Mouse (Mus musculus) hindbrain, embryonic 14.5 days (tissue): ENCODE data around the gene Trappc4. TPM values are rescaled to one million over a fixed set of nuclear protein-coding genes. Genes with fewer than 3 reads are reported as not detected.
A peak's percentile ranks its signal among the peaks of the same experiment; 100 is the strongest.
"Not testable (repeated sequence)": the region's sequence is repeated elsewhere in the genome, so short reads cannot be mapped to it uniquely, and the experiment has no call there.

ENCODE experiments used
- ATAC-seq: fragments of 200-750 bp; cut with Nextera tagmentation; 2 replicates; pipeline ENCODE4 v1.8.0; 2017; ENCODE audit warnings: moderate number of reproducible peaks, mild to moderate bottlenecking, moderate TSS enrichment, moderate library complexity; ENCODE audit not compliant: low FRiP score
- DNase-seq: peaks from one replicate; pipeline ENCODE4 v3.0.0-alpha.2; 2015; ENCODE audit warnings: low spot score
- H3K27ac ChIP-seq: fragments of 300-500 bp; sonication (generic); 2 replicates; pipeline ENCODE4 v1.5.1; 2014; ENCODE audit warnings: mild to moderate bottlenecking, moderate library complexity
- H3K27me3 ChIP-seq: fragments of 300-500 bp; sonication (generic); 2 replicates; pipeline ENCODE4 v1.6.1; 2014; ENCODE audit warnings: mild to moderate bottlenecking, low read length, mixed read lengths; ENCODE audit not compliant: control insufficient read depth, insufficient read depth
- H3K36me3 ChIP-seq: fragments of 300-500 bp; sonication (generic); replicated peaks from 2 replicates; pipeline ENCODE4 v1.6.1; 2014; ENCODE audit not compliant: control insufficient read depth, insufficient read depth
- H3K4me1 ChIP-seq: fragments of 300-500 bp; sonication (generic); replicated peaks from 2 replicates; pipeline ENCODE4 v1.6.1; 2014; ENCODE audit warnings: antibody characterized with exemption, low read length, mixed read lengths; ENCODE audit not compliant: control insufficient read depth, insufficient read depth
- H3K4me2 ChIP-seq: fragments of 300-500 bp; sonication (generic); replicated peaks from 2 replicates; pipeline ENCODE4 v1.6.1; 2014; ENCODE audit warnings: mild to moderate bottlenecking, moderate library complexity
- H3K4me3 ChIP-seq: fragments of 300-500 bp; sonication (generic); replicated peaks from 2 replicates; pipeline ENCODE4 v1.5.1; 2014; ENCODE audit warnings: mild to moderate bottlenecking, low read length
- H3K9ac ChIP-seq: fragments of 300-500 bp; sonication (generic); 2 replicates; pipeline ENCODE4 v1.6.1; 2014
- H3K9me3 ChIP-seq: fragments of 300-500 bp; sonication (generic); 2 replicates; pipeline ENCODE4 v1.6.1; 2016; ENCODE audit warnings: low read length; ENCODE audit not compliant: control insufficient read depth
- WGBS: fragments of 180-500 bp; shearing (Covaris S2); extraction: QIAGEN DNeasy Blood & Tissue Kit; methylation state at CpG from one replicate; pipeline ENCODE4 v1.1.7; 2014; 5-methylcytosine and 5-hydroxymethylcytosine counted together
- polyA plus RNA-seq: library from polyadenylated mRNA; unstranded; fragments of >200 nt; fragmentation: Nextera tagmentation; extraction: Ambion mirVana; gene quantifications from 2 replicates; pipeline ENCODE4 v1.2.1, GENCODE M21; 2014

Gene Trappc4
- polyA plus RNA-seq, 1 experiment from 2014 or later, result 299 TPM

DNA sequence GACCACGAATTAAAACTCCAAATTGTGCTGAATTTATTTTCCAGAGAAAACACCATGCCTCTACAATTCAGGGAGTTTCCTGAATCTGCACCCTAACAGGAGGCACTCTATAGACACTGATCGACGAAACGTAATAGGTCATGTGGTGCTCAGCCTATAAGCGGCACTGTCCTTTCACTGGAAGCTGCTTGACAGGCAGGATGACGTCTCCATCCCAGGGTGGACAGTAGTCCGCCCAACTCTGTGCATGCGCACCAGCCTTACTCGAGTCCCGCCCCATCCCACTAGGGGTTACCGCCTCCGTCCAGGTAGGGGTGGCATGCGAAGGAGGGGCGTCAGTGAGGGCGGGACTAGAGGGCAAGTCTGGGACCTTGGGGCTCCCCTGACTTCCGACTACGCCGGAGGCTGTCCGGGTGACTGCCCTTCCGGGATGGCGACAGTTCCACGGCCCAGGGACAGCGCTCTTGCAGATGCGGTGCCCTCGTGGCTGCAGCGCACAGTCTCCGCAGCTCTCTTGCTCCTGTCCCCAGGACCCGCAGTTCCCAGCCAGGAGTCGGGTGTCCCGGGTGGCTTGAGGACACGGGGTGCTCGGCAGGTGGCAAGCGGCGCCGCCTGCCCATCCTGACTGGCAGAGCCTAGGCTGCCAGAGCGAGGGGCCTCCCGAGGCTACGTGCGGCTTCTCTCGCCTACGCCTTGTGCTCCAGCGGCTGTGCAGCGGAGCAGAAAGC is 10.6 kb downstream of the Trappc4 start, which contains the start of gene Slc37a4:
Slc37a4 (plus strand) TSS at position 169 of the 728 bp plus-strand sequence.
- Histone ChIP-seq H3K9ac (peak within 1 kb of the TSS; percentile 84), H3K36me3 (peaks cover 41% of the 10 kb centered on the region), H3K27ac (peak within 1 kb of the TSS; percentile 91), H3K27me3 (no peaks in the 10 kb centered on the region), H3K4me3 (peak within 1 kb of the TSS; percentile 78), H3K4me1 (peaks cover 19% of the 10 kb centered on the region), H3K4me2 (peak within 1 kb of the TSS; percentile 91), H3K9me3 (no peaks in the 10 kb centered on the region)
- 0% methylated on average over 43 of the region's 43 CpGs for WGBS
- DNase-seq (peak; percentile 87), ATAC-seq (peak; percentile 98)

DNA sequence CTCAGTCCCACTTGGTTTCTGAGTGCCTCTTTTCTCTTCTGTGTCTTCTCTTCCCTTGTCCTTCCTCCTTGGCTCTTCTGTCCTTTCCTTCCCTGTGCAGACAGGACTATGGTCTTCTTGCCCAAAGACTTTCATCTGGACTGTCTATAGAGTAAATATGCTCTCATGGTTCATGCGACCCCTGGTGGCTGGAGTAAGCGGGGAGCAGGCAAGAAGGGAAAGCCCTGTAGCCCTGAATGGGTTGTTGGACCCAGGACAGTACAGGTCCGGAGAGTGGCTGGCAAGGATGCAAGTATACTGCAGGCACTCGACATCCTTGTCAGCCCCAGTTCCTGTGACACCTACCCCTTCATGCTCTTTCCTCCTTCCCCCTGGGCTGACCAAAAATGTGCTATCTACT is 15.9 kb downstream of the Trappc4 start:
- H3K36me3 ChIP-seq, result peaks cover 60% of the 10 kb centered on the region
- no peak overlapping the region for H3K4me2 ChIP-seq
- H3K9ac ChIP-seq, result no peak overlapping the region
- H3K27ac ChIP-seq, result no peak overlapping the region
- no peak overlapping the region for H3K4me3 ChIP-seq
- DNase-seq (peak; percentile 74), ATAC-seq (0 out of 2 replicates have a peak, but pooled peaks have one; percentile 22)
- no peaks in the 10 kb centered on the region for H3K9me3 ChIP-seq
- WGBS, result 36% methylated on average over 4 of the region's 4 CpGs
- no peaks in the 10 kb centered on the region for H3K27me3 ChIP-seq
- H3K4me1 ChIP-seq, result no peaks in the 10 kb centered on the region

DNA sequence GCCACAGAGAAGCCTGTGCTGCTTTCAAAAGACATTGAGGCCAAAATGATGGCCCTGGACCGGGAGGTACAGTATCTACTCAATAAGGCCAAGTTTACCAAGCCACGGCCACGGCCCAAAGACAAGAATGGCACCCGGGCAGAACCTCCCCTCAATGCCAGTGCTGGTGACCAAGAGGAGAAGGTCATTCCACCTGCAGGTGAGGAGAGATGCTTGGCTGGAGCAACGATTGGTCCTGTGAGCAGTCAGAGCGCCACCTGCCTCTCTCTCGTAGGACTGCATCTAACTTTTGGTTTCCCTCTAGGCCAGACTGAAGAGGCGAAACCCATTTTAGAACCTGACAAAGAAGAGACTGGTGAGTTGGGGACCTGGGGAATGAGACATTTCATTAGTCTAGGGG is 18.1 kb downstream of the Trappc4 start:
- 65% methylated on average over 8 of the region's 8 CpGs for WGBS
- Histone ChIP-seq H3K9me3 (no peaks in the 10 kb centered on the region), H3K27ac (no peak overlapping the region), H3K36me3 (peaks cover 82% of the 10 kb centered on the region), H3K4me2 (no peak overlapping the region), H3K4me1 (no peaks in the 10 kb centered on the region), H3K27me3 (no peaks in the 10 kb centered on the region), H3K4me3 (no peak overlapping the region), H3K9ac (no peak overlapping the region)
- ATAC-seq (no peak), DNase-seq (no peak)

DNA sequence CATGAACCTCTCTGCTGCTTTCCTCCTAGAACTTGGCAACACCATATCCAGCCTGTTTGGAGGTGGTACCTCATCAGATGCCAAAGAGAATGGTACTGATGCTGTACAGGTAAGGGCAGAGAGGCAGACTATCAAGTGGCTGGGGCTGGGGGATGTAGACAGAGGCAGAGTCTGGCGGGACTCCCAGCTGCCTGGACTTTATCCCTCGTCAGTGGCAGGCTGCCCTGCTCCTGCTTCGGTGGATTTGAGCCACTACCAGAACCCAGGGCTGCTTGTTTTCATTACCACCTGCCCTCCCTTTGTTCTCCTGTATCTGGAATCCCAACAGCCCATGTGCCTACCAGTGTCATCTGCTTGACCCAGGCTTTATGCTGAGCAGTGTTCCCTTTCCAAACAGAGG is 20.2 kb downstream of the Trappc4 start:
- Histone ChIP-seq H3K9me3 (no peaks in the 10 kb centered on the region), H3K9ac (no peak overlapping the region), H3K4me3 (no peak overlapping the region), H3K4me1 (no peaks in the 10 kb centered on the region), H3K4me2 (no peak overlapping the region), H3K27me3 (no peaks in the 10 kb centered on the region), H3K27ac (no peak overlapping the region), H3K36me3 (peaks cover 97% of the 10 kb centered on the region)
- ATAC-seq (no peak), DNase-seq (no peak)
- 92% methylated on average over 3 of the region's 3 CpGs for WGBS

GRCm38 (mm10) chr9:44384596-44384995 is 22.8 kb downstream of the Trappc4 start:
- no peak overlapping the region for H3K4me3 ChIP-seq
- peaks cover 89% of the 10 kb centered on the region for H3K36me3 ChIP-seq
- H3K4me2 ChIP-seq, result no peak overlapping the region
- DNase-seq (no peak), ATAC-seq (no peak)
- no peak overlapping the region for H3K9ac ChIP-seq
- peaks cover 11% of the 10 kb centered on the region for H3K4me1 ChIP-seq
- WGBS, result 93% methylated on average over 13 of the region's 13 CpGs
- no peak overlapping the region for H3K27ac ChIP-seq
- H3K9me3 ChIP-seq, result no peaks in the 10 kb centered on the region
- H3K27me3 ChIP-seq, result no peaks in the 10 kb centered on the region

- ATAC-seq (peak; percentile 31), DNase-seq (no peak)
- H3K9me3 ChIP-seq, result no peaks in the 10 kb centered on the region
- peak overlapping the region; percentile 91 for H3K4me3 ChIP-seq
- peak overlapping the region; percentile 92 for H3K9ac ChIP-seq
- peak overlapping the region; percentile 83 for H3K27ac ChIP-seq
- 12% methylated on average over 15 of the region's 15 CpGs for WGBS
- peaks cover 42% of the 10 kb centered on the region for H3K36me3 ChIP-seq
- peak overlapping the region; percentile 86 for H3K4me2 ChIP-seq
- no peaks in the 10 kb centered on the region for H3K27me3 ChIP-seq
- peaks cover 22% of the 10 kb centered on the region for H3K4me1 ChIP-seq
These were observed 27.5 kb downstream of the Trappc4 start for GRCm38 (mm10) chr9:44379862-44380261.

DNA sequence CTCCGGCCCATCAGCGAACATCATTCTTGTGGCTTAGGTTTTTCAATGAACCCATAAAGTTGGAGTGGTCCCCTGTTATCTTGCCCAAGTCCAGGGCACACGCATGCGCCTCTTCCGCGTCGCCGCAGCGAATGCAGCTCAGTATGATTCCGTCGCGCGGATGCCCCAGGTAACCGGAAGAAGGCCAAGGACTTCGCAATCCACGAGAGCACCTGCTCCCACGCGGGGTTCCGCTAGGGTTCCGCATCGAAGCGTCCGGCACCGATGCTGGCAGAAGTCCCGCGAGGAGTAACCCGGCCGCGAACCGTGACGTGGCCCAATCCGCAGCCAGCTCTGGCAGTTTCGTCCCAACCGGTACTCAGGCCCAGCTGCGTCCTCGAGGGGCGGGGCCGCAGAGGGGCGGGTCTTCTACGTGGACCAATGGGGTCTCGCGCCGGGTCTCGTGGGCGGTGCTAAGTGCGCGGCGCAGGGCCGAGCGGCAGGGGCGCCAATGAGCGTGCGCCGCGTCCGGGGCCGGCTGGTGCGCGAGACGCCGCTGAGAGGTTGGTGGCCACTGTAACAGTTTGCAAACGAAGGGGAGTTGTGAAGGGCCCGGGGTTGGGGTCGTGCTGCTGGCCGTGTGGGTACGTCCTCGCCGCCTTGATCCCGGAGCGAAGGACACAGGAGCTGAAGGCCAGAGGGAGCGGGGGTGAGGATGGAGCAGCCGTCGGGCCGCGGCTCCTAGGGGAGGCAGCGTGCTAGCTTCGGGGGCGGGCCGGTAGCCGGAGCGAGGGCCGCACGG is 28.2 kb downstream of the Trappc4 start, which contains the start of gene Hyou1:
Hyou1 (plus strand) TSS at position 437 of the 781 bp plus-strand sequence.
- under 1% methylated on average over 82 of the region's 83 CpGs for WGBS
- peak within 1 kb of the TSS; percentile 92 for H3K9ac ChIP-seq
- no peaks in the 10 kb centered on the region for H3K9me3 ChIP-seq
- H3K27ac ChIP-seq, result peak within 1 kb of the TSS; percentile 88
- DNase-seq, result peak; percentile 99
- peaks cover 35% of the 10 kb centered on the region for H3K36me3 ChIP-seq
- peak within 1 kb of the TSS; percentile 86 for H3K4me2 ChIP-seq
- peaks cover 22% of the 10 kb centered on the region for H3K4me1 ChIP-seq
- H3K27me3 ChIP-seq, result no peaks in the 10 kb centered on the region
- ATAC-seq, result peak; percentile 99
- peak within 1 kb of the TSS; percentile 91 for H3K4me3 ChIP-seq

DNA sequence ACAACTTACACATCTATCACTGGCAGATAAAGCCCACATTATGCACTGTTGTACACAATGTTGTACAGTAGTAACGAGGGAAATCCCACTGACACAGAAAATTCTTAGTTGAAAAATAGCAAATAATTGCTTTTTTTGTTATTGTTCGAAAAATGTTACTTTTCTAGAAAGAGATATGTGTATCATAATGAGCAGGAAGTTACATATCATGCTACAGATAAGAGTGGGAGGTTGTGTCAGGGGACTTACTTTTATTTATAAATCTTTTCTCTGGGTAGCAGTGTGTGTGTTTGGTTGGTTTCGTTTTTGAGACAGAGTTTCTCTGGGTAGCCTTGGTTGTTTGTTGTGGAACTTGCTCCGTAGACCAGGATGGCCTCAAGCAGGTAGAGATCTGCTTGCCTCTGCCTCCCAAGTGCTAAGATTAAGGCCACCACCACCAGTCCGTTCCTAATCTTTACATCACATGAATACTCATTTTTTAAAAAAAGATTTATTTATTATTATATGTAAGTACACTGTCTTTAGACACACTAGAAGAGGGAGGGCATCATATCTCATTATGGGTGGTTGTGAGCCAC is 29.2 kb downstream of the Trappc4 start:
- Histone ChIP-seq H3K27me3 (no peaks in the 10 kb centered on the region), H3K36me3 (peaks cover 25% of the 10 kb centered on the region), H3K9ac (peak overlapping the region; percentile 66), H3K4me3 (peak overlapping the region; percentile 91), H3K27ac (peak overlapping the region; percentile 88), H3K4me1 (peaks cover 22% of the 10 kb centered on the region), H3K9me3 (no peaks in the 10 kb centered on the region), H3K4me2 (peak overlapping the region; percentile 65)
- no peak for ATAC-seq
- WGBS, result 87% methylated on average over 5 of the region's 5 CpGs
- no peak for DNase-seq

- WGBS, result 92% methylated on average over 2 of the region's 2 CpGs
- Histone ChIP-seq H3K4me1 (peaks cover 22% of the 10 kb centered on the region), H3K36me3 (peaks cover 16% of the 10 kb centered on the region)
- not testable (repeated sequence) for H3K9me3 ChIP-seq, H3K4me2 ChIP-seq, H3K27ac ChIP-seq, H3K27me3 ChIP-seq, ATAC-seq, DNase-seq, H3K9ac ChIP-seq, H3K4me3 ChIP-seq
These were observed 30.1 kb downstream of the Trappc4 start for GRCm38 (mm10) chr9:44377335-44377734.
